Mouse (Mus musculus): ENCODE data around the gene Nr1h2.

Nr1h2 gene

DNA sequence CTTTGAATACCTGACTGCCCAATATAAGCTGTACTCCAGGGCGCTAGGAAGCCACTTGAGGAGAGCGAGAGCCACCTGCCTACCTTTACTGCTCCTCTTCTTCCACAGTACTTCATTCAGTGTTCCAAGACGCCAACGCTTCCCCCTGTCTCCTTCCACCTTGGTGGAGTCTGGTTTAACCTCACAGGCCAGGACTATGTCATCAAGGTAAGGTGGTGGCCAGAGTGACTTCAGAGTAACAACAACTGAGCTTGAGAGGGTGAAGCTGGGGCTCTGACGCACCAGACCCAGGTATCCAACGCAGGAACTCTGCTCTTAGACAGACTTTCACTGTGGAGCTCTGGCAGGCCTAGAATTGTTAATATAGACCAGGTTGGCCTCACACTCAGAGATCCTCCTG lies 31.9 kb upstream of the Nr1h2 start:
- CTCF ChIA-PET = interaction anchor here (0.5 to 0.7 kb wide), 2 partner anchors 14 to 44 kb away, joined by 3 read pairs; no protein-coding TSS in a partner anchor

DNA sequence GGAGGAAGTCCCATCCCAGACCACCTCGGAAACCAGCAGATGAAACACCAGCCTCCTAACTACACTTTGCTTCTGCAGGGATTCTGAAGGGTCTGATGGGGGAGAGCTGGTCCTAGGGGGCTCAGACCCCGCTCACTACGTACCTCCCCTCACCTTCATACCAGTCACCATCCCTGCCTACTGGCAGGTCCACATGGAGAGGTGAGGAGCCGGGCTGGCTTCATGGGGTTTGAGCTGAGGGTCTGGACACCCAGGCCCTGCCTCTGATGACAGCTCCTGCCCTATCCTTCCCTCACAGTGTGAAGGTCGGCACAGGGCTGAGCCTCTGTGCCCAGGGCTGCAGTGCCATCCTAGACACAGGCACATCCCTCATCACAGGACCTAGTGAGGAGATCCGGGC lies 31.2 kb upstream of the Nr1h2 start:
- CTCF ChIA-PET = interaction anchor here (0.6 kb wide), 1 partner anchor 12 kb away, joined by 3 read pairs; no protein-coding TSS in a partner anchor

DNA sequence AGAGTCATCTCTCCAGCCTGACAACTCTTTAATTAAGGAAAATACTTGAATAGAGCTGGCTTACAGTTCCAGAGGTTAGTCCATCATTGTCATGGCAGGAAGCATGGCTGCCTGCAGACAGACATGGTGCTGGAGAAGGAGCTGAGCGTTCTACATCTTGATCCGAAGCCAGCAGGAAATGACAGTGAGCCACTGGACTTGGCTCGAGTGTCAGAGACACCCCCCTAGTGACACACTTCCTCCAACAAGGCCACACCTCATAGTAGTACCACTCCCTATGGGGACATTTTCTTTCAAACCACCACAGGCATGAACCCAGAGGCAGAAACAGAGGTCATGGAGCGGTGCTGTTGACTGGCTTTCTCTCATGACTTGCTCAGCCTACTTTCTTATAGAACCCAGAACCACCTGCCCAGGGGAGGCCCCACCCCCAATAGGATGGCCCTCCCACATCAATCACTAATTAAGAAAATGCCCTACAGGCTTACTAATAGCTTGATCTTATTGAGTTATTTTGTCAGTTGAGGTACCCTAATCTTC lies 30.6 kb upstream of the Nr1h2 start:
- CTCF ChIA-PET = interaction anchor here (0.6 kb wide), 1 partner anchor 11 kb away, joined by 3 read pairs; no protein-coding TSS in a partner anchor

DNA sequence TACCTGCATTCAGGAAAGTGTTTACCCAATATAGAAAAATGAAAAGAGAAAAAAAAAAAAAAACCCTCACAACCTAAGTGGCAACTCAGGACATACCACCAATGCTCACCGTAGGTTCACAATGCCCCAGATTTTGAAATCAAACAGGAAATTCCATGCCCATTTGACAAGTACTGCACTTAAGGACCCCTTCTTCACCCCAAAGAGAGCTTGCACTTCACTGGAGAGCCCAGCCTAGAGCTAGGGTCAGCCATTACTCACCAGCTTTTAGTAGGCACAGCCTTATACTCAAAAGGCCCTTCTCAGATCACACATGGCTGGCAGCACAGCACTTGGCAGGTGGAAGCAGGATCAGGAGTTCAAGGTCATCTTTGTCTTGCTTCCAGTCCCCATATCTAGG lies 29.4 kb upstream of the Nr1h2 start:
- CTCF ChIA-PET = interaction anchor here (0.7 kb wide), 3 partner anchors 15 to 267 kb away, joined by 4 to 7 read pairs (median 5); no protein-coding TSS in a partner anchor

DNA sequence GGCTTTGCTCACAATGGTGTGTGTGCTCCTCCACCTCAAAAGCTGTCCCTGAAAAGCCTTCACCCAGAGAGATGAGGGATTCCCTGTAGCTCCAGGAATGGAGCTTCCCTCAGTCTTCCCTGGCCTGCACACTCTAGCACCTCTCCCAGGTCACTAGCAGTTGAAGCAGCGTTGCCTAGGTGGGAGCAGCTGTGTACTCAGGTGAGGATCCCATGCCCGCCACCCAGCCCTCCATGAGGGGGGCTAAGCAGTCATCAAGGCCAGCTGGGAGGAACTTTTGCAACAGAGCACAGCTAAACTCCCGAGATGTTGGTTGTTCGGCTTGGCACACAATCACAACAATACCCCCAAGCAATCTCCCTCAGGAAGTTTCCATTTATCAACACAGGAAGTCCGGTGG lies 29.0 kb upstream of the Nr1h2 start:
- CTCF ChIA-PET = interaction anchor here (0.7 kb wide), 3 partner anchors 15 to 267 kb away, joined by 4 to 7 read pairs (median 5); no protein-coding TSS in a partner anchor

DNA sequence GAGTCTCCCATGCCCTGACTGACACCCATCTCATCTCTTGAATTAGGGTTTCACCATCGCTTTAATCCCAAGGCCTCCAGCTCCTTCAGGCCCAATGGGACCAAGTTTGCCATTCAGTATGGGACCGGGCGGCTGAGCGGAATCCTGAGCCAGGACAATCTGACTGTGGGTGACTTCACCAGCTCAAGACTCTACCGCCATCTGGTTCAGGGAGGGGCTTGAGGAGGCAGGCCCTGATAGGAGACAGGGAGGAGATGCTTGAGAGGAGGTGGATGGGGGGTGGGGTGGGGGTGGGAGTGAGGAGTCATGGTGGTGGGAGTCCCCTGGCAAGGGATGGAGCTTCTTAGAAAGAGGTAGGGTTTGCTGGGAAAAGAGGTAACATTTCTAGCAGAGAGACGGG lies 27.9 kb upstream of the Nr1h2 start:
- CTCF ChIA-PET = no interaction called here

DNA sequence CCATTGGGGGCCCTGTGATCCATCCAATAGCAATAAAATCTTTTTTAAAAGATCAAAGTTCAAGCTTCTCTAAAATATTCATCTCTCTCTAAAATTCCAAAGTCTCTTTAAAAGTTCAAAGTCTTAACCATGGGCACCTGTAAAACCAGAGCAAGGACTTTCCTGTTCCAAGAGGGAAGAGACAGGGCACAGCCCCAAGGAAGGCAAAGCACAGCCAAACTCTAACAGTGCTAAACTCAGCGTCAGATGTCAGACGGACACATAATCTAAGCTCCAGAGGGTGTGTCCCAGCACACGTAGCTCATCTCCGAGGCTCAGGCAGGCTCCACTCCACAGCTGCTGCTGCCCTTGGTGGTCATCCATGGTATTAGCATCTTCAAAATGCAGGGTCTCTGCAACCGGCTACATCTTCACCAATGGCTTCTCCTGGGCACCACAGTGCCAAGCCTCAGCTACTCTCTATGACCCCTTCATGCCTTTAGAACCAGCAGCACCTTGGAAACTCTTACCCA lies 22.6 kb upstream of the Nr1h2 start:
- CTCF ChIA-PET = interaction anchor here (0.6 kb wide), 1 partner anchor 23 kb away, joined by 16 read pairs; no protein-coding TSS in a partner anchor

DNA sequence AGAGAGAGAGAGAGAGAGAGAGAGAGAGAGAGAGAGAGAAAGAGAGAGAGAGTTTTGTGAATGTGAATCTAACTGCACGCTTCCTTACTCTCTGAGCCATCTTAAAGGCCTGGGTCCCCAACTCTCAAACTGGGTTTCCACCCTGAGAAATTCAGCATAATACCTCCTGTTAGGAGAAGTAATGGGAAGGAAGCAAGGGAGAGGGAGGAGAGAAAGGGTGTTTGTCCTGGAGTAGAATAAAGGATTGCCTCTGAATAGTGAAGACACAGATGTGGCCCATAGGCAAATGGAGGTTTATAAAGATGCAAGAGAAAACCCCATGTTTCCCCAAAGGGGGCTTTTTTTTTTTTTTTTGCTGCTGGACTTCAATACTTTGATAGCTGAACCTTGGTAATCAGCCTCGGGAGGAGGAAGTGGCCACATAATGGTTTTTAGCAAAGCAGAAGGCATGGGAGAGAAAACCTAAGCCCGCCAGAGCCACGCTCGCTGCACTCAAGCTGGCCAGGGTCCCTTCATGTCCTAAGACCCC lies 19.3 kb upstream of the Nr1h2 start:
- CTCF ChIA-PET = interaction anchor here (0.6 to 0.9 kb wide), 3 partner anchors 12 to 892 kb away, joined by 3 to 8 read pairs (median 3); no protein-coding TSS in a partner anchor

DNA sequence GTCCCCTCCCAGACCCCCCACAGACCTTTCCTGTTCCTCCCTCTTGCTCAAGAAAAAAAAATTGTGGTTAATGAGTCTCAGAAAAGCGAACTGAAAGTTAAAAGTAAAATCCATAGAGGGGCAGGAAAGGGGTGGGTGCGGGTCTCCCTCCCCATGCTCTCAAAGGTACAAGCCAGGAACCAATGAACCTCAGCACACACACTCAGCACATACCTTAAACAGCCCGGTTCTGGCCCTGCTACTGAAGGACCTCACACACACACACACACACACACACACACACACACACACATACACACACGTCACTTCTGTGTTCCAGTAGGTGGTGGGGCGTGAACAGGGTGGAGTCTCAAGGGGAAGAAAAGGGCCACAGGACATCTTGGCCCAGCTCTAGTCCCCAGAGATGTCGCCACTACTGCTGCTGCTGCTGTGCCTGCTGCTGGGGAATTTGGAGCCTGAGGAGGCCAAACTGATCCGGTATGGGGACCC lies 18.5 kb upstream of the Nr1h2 start, which contains the start of gene Napsa:
TSS of gene Napsa (plus strand) at position 168 of the 489 bp plus-strand sequence.
- CTCF ChIA-PET = interaction anchor here (0.6 kb wide), 1 partner anchor 13 kb away, joined by 3 read pairs; no protein-coding TSS in a partner anchor

DNA sequence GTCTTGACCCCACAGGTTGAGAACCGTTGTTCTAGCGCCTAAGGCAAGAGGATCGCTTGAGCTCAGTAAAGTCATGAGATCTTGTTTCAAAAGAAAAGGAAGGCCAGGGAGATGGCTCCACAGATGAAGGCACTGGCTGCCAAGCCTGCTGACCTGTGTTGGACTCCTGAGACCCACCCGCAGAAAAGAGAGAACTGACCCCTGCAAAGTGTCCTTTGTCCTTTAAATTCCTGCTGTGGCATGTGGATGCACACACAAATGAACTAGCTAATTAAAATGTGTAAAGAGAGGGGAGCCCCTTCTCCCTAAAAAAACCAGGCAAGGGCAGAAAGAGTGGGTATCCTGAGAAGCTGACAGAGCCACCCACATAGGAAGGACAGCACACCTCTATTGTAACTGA lies 18.1 kb upstream of the Nr1h2 start:
- CTCF ChIA-PET = no interaction called here

DNA sequence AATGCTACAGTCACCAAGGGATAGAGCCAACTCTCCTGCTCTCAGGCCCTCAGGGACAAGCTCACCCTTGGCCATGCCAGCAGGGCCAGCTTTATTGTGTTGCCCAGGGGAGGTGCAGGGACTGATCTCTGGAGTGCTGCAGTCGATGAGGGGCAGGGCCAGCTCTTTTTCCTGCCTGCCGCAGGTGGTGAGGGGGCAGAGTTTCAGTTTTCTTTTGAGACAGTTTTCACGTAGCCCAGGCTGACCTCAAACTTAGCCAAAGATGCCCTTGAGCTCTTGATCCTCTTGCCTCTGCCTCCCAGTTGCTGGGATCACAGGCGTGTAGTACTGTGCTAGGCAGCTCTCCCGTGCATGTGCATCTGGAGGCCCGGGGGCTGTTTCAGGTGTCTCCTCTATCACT lies 17.2 kb upstream of the Nr1h2 start:
- CTCF ChIA-PET = interaction anchor here (0.8 kb wide), 1 partner anchor 9 kb away, joined by 3 read pairs; no protein-coding TSS in a partner anchor

DNA sequence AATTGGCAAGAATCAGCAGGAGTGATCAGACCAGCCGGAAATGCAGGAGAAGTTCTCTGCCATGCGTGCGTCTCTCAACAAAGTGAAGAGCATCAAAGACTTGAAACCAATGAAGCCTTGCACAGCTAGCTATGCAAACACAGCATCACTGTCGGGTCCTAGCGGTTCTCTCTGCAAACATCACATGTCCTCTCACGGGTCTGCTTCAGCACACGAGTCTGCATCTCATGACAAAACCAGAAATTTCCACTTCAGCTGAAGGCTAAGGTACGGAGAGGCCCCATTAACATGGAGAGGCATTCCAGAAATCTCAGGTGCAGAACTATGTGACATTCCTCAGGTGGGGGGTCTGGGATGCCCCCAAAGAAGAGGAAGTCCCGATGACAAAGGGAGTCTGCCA lies 15.1 kb upstream of the Nr1h2 start:
- CTCF ChIA-PET = no interaction called here

DNA sequence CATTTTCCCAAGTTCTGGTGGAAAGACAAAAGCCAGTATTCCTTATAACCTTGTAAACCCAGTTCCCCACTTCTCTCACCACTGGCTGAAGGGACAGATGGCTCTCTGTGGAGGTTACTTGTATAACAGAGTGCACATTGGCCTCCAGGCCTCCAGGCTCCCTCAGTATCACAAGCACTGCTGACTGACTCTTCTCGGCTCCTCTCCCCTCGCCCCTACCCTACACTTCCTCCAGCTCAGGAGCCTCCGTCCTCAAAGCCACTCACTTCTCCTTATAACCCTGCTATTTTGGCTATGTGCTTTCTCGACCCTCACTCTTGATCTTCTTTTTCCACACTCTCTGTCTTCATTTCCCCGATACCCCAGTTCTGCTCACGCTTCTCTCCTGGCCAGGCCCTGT lies 11.7 kb upstream of the Nr1h2 start:
- CTCF ChIA-PET = no interaction called here

DNA sequence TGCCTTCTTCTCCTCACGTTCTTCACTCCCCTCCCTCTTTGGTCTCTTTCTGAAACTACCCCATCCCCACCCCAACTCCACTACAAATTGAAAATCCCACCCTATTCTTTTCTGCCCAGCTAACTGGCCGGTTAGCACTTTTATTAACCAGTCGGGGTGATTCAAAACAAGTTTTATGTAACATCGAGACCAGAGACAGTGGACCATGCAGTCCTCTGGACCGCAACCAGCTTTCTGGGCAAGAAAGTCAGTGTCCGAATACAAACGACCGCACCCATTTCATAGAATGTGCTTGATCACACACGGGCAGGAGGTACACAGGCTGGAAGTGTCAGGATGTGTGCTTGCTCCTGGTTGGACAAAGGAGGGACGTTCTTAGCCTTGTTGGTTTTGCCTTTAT lies 10.7 kb upstream of the Nr1h2 start:
- CTCF ChIA-PET = interaction anchor here (0.5 to 0.6 kb wide), 2 partner anchors 33 to 41 kb away, joined by 3 read pairs; no protein-coding TSS in a partner anchor

DNA sequence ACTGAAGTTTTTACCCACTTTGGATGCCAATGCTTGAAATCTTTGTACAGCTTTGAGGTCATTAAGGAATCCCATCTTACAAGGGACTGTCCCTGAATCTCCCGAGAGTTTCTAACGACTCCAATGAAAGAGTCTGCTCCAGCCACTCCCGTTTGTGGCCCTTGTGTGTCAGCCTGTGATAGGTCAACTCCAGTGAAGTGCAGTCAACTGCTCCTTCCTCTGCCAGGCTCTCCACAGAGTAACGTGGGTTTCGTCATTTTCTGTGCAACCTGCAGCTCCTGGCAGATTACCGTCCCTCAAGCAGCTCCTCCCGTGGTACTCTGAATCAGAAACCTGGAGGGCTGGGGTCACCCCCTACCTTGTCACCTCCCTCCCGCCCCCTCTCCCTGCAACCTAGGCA lies 9.5 kb upstream of the Nr1h2 start:
- CTCF ChIA-PET = interaction anchor here (0.6 kb wide), 1 partner anchor 10 kb away, joined by 3 read pairs; the partner anchor contains the start of gene Nr1h2

DNA sequence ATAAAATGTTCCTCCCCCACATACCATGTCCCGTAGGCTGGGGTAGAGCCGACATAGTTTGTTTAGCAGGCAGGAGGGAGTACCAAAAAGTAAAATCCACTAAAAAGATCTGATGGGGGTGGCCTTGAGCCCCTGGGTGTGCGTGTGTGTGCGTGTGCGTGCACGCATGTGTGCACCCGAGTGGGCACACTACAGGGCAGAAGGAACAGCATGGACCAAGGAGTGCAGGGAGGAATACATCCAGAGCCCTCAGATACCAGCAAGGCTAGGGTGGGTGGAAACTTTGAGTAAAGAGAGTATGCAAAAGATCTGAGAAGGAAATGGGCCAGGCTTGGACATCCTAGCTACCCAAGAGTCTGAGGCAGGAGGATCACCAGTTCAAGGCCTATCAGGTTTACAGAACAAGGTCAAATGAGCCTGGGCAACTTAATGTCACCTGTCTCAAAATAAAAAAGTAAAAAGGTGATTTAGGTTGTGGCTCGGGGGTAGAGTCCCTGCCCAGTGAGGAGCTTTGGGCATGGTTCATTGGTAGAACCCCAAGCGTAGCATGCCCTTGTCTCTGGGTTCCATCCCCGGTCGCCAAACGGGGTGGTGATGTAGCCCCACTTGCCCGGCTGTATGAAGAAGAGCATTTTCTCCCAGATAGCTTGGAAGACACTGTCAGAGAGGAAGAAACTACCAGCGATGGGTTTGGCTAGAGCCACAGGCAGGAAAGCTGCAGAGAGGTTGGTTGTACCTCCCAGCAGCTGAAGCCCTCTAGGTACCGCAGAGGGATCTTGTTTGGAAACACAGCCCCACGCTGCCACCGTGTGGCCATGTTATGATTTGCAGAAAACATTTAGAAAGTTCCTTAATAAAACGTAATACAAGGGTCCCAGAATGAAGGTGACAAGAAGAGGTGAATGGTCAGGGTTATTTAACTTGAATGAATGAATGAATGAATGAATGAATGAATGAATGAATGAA lies 7.0 kb upstream of the Nr1h2 start:
- CTCF ChIA-PET = interaction anchor here (0.7 to 2.5 kb wide), 5 partner anchors 10 to 81 kb away, joined by 3 to 8 read pairs (median 3); no protein-coding TSS in a partner anchor

DNA sequence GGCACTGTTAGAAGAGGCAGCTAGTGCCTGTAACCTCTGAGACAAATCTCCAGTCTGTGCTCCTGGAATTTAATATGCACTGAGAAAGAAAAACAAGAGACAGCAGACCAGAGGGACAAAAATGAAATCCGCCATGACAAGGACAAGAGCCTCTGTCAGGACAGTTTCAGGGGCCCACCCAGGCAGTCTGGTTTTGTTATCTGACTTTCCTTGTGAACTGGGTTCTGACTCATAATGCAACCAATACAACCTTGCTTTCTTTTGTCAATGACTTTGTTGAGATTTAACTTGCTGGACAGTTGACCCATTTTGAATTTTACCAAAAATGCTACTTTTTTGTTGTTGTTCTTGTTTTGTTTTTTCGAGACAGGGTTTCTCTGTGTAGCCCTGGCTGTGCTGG lies 3.9 kb upstream of the Nr1h2 start:
- CTCF ChIA-PET = no interaction called here

DNA sequence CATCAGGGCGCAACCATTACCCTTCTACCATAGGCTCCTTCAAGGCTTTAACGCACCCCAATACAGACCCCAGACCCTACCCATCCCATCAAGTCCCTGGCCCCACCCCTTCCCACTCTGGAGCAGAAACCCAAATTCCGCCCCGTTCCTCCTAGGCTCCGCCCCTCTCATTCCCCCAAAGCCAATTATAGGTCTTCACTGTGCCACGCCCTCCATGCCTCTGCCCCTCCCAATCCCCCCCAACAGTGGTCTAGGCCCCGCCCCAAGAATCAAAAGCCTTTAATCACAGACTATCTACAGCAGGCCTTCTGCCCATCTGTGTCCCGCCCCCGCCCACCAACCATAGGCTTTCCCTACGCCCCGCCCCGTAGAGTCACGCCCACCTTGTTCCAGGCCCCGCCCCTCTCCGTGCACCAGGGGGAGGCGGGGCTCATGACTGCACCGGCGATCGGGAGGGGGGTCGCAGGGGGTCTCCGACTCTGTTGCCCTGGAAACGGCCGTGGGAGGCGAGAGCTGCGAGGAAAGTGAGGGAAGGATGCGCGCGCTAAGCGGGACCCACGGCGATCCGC lies 471 bp downstream of the Nr1h2 start:
- CTCF ChIA-PET = interaction anchor here (0.5 to 0.7 kb wide), 2 partner anchors 10 to 48 kb away, joined by 3 to 7 read pairs; no protein-coding TSS in a partner anchor

DNA sequence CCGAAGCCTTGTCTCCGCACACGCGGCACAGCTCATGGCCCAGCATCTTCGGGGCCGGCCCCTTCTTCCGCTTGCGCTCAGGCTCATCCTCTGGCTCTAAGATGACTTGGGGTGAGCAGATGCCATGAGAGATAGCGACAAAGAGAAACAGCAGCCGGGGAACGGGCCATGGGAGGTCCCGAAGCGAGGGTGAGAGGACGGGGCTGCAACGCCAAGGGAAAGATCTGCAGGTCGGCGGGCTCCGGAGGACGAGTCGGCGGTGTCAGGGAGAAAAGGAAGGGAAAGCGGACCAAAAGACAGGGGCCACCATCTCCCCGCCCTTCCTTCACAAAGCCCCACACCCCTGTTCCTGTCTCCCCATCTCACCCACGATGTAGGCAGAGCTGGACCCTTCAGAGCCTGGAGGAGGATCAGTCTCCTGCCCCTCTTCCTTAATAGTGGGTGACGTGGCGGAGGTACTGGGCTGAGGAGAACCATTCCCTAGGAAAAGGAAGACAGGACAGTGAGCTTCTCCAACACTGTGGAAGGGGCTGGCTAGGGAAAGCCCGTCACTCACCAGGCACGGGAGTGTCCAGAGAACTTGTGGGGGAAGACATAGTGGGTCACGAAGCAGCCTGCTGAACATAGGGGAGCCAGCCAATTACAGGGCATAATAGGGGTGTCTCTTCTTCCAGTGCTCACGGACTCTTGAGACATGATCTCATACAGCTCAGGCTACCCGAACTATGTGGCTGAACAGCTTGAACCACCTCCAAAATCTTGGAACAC lies 1.4 kb downstream of the Nr1h2 start:
- CTCF ChIA-PET = interaction anchor here (0.5 kb wide), 1 partner anchor 47 kb away, joined by 7 read pairs; no protein-coding TSS in a partner anchor

DNA sequence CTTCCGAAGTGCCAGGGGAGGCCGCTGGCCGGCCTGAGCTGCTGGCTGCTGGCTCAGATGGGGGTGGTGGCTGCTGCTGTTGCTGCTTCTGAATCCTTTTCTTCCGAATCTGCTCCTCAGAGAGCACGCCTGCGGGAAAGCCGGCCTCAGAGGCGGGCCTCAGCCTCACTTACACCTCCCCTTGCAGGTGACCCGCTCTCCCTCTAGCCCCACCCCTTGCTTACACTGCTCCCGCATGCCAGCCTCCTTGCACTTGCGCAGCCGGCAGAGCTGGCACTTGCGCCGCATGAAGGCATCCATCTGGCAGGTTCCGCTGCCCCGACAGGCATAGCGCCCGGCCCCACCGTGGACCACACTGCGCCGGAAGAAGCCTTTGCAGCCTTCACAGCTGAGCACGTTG lies 2.0 kb downstream of the Nr1h2 start:
- CTCF ChIA-PET = no interaction called here
